Mouse (Mus musculus): ENCODE measurements around the gene Syde2.

Gene Syde2

GRCm38 (mm10) chr3:146014321-146014720 lies 26.7 kb downstream of the Syde2 start:
- DNase-seq = no peak

- no peak for DNase-seq
Measured at GRCm38 (mm10) chr3:146016979-146017378, 29.3 kb downstream of the Syde2 start.

GRCm38 (mm10) chr3:146017521-146017920 lies 29.9 kb downstream of the Syde2 start:
- no peak for DNase-seq

- no peak for DNase-seq
Measured at GRCm38 (mm10) chr3:146022232-146022631, 34.6 kb downstream of the Syde2 start.

- no peak for DNase-seq
Measured at GRCm38 (mm10) chr3:146024746-146025145, 37.1 kb downstream of the Syde2 start.

GRCm38 (mm10) chr3:146025499-146025898 lies 37.8 kb downstream of the Syde2 start:
- no peak for DNase-seq

- DNase-seq = peak; percentile 8
Measured at GRCm38 (mm10) chr3:146027116-146027515, 39.4 kb downstream of the Syde2 start.

- DNase-seq = no peak
Measured at GRCm38 (mm10) chr3:146028406-146028805, 40.7 kb downstream of the Syde2 start.

- DNase-seq = no peak
Measured at GRCm38 (mm10) chr3:146029234-146029633, 41.6 kb downstream of the Syde2 start.

- no peak for DNase-seq
Measured at GRCm38 (mm10) chr3:146030255-146030836, 42.7 kb downstream of the Syde2 start.

- DNase-seq = no peak
Measured at GRCm38 (mm10) chr3:146032976-146033375, 45.3 kb downstream of the Syde2 start.

GRCm38 (mm10) chr3:146037906-146038305 lies 50.2 kb downstream of the Syde2 start:
- no peak for DNase-seq

GRCm38 (mm10) chr3:146039132-146039903 lies 51.6 kb downstream of the Syde2 start:
- DNase-seq = no peak

GRCm38 (mm10) chr3:146041382-146041781 lies 53.7 kb downstream of the Syde2 start:
- DNase-seq = no peak

GRCm38 (mm10) chr3:146044977-146045376 lies 57.3 kb downstream of the Syde2 start:
- no peak for DNase-seq

- DNase-seq = no peak
Measured at GRCm38 (mm10) chr3:146046076-146046475, 58.4 kb downstream of the Syde2 start.

- DNase-seq = peak; percentile 57
Measured at GRCm38 (mm10) chr3:146047704-146048207, 60.1 kb downstream of the Syde2 start.

GRCm38 (mm10) chr3:146049951-146050350 lies 62.3 kb downstream of the Syde2 start:
- DNase-seq = no peak

- peak; percentile 41 for DNase-seq
Measured at GRCm38 (mm10) chr3:146051277-146052007, 63.8 kb downstream of the Syde2 start.

GRCm38 (mm10) chr3:146053082-146053814 lies 65.6 kb downstream of the Syde2 start:
- no peak for DNase-seq

- no peak for DNase-seq
Measured at GRCm38 (mm10) chr3:146053873-146054272, 66.2 kb downstream of the Syde2 start.

- DNase-seq = no peak
Measured at GRCm38 (mm10) chr3:146057131-146057530, 69.5 kb downstream of the Syde2 start.

- peak; percentile 70 for DNase-seq
Measured at GRCm38 (mm10) chr3:146058263-146058662, 70.6 kb downstream of the Syde2 start.

Data from lung, postnatal 14 days (tissue).